Mouse (Mus musculus) Patski (cell line): ENCODE data around the gene Phtf2. TPM values are rescaled to one million over a fixed set of nuclear protein-coding genes. Genes with fewer than 3 reads are reported as not detected.

Experiments
- ATAC-seq: fragments of 100-300 bp; one replicate; pipeline ENCODE4 v1.8.0; 2021
- CTCF ChIA-PET: fragments of 350-600 bp; sonication (Branson Sonifier 250); formaldehyde crosslinking; loops from one replicate; lab custom pipeline; 2022; ENCODE audit warnings: inconsistent platforms; lab: Charles Lee
- POLR2A ChIA-PET: fragments of 350-600 bp; sonication (Branson Sonifier 250); formaldehyde crosslinking; loops from one replicate; lab custom pipeline; 2022; ENCODE audit warnings: antibody characterized with exemption, inconsistent platforms; lab: Charles Lee
- DNase-seq: peaks from one replicate; pipeline ENCODE4 v3.0.0-alpha.2; 2011; ENCODE audit warnings: low read depth, low spot score
- H3K27me3 ChIP-seq: fragments of 371-371 bp; one replicate; pipeline ENCODE4 v1.5.1; 2021
- CTCF ChIP-seq: fragments of 100-300 bp; IDR thresholded peaks from one replicate; pipeline ENCODE4 v1.5.1; 2021
- in situ Hi-C: fragments of 300-500 bp; cut with MboI; formaldehyde crosslinking; loops from 3 replicates; pipeline ENCODE4 v1.11.1; 2018; ENCODE audit warnings: low pct_unique_long_range_greater_than_20kb, mixed read lengths
- polyA plus RNA-seq: library from polyadenylated mRNA; unstranded; gene quantifications from one replicate; pipeline ENCODE4 v1.2.3, GENCODE M21; 2021

The Phtf2 gene
- 8.4 TPM for polyA plus RNA-seq

DNA sequence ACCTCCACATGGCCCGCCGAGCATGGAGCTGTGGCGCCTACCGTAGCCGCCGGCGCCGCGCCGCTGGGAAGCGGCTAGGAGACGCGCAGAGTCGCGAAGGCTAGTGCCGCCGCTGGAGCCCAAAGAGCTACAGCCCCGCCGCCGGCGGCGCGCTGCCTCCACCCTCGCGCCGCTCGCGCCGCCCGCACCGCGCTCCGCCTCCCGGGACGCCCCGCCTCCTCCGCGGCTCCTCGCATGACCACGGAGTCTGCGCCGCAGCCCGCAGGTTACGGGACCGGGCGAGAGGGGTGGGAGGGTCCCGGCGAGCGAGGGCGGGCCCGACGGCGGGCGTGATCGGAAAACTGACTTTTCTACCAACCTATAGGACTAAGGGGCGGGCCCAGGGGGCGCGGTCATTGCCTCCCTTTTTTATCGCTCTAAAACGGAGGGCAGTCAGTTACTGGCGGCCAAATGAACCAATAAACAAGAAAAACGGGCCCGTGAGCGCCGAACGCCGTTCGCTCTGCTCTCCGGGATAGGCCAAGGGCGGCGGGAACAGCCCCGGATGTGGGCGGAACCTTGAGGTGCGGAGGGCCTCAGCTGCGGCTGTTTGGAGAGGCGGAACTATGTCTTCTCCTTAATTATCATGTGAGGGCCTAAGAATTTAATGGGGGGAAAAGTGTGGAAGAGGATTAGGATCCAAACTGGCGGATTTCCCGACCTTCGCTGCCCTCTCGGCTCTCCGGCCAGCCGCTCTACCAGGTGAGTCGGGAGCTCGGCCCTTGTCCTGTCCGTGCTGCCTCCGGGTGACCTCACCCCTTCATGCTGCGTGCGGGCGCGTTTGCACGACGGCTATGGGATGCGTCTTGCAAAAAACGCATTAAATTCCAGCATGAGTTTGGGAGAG is at the start of gene Phtf2, which contains the start of gene Tmem60:
TSS of gene Phtf2 (minus strand) at position 210 of the 886 bp plus-strand sequence.
TSS of gene Tmem60 (plus strand) at position 277 of the 886 bp plus-strand sequence.
- DNase-seq: peak; percentile 91
- ATAC-seq: peak; percentile 94
- no peaks in the 10 kb centered on the region for H3K27me3 ChIP-seq
- TF ChIP-seq CTCF: no peak
- in situ Hi-C loops: loop anchor here (10.0 kb wide), 1 partner anchor 177 kb away; no protein-coding TSS in a partner anchor
- CTCF ChIA-PET: interaction anchor here (1.0 kb wide), 1 partner anchor 10 kb away, joined by 4 read pairs; no protein-coding TSS in a partner anchor
- POLR2A ChIA-PET: interaction anchor here (1.5 kb wide), 1 partner anchor 69 kb away, joined by 6 read pairs; no protein-coding TSS in a partner anchor

DNA sequence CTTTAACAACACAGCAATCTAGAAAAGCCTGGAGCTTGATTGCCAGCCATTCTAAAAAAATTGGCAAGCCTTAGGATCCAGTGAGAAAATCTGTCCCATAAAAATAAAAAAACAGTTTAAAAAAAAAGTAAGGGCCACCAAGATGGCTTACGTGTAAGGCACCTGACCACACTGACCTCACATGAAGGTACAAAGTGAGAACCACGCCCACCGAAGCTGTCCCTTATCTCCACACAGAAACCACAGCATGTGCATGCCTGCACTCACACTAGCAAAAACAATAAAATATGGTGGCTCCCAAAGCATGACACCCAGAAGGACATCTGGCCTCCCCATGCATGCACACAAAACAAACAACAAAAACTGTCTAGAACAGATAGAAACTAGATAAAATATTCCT is 49.4 kb upstream of the Phtf2 start:
- TF ChIP-seq CTCF: no peak
- in situ Hi-C loops: no loop called here
- no peak for ATAC-seq

DNA sequence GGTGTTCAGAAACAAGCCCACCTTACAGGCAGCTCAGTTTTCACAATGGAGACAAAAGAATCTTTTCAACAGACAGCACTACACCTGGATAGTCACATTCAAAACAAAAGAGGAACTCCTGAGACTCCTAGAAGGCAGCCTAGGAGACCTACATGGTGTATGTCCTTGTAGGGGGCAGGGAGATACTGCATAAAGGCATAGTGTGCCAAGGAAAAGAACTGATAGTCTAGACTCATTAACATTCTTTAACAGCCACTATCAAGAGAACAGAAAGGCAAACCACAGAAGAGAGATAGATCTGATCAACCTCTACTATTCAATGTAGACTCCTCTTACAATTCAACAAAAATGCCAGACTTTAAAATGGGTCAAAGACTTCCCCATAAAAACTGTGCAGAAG is 48.5 kb upstream of the Phtf2 start:
- H3K27me3 ChIP-seq: no peaks in the 10 kb centered on the region
- no peak for ATAC-seq
- in situ Hi-C loops: no loop called here
- TF ChIP-seq CTCF: no peak
- DNase-seq: no peak
- POLR2A ChIA-PET: interaction anchor here (1.6 kb wide), 1 partner anchor 20 kb away, joined by 3 read pairs; no protein-coding TSS in a partner anchor
- CTCF ChIA-PET: interaction anchor here (0.8 to 1.3 kb wide), 3 partner anchors 10 to 65 kb away, joined by 3 to 5 read pairs (median 4); no protein-coding TSS in a partner anchor

More for the DNA sequence above, 49.4 kb upstream of the Phtf2 start:
- ChIA-PET CTCF (interaction anchor here (0.8 to 1.3 kb wide), 3 partner anchors 9 to 64 kb away, joined by 3 to 5 read pairs (median 3); no protein-coding TSS in a partner anchor), POLR2A (interaction anchor here (1.6 kb wide), 1 partner anchor 19 kb away, joined by 3 read pairs; no protein-coding TSS in a partner anchor)
- no peaks in the 10 kb centered on the region for H3K27me3 ChIP-seq
- DNase-seq: no peak

DNA sequence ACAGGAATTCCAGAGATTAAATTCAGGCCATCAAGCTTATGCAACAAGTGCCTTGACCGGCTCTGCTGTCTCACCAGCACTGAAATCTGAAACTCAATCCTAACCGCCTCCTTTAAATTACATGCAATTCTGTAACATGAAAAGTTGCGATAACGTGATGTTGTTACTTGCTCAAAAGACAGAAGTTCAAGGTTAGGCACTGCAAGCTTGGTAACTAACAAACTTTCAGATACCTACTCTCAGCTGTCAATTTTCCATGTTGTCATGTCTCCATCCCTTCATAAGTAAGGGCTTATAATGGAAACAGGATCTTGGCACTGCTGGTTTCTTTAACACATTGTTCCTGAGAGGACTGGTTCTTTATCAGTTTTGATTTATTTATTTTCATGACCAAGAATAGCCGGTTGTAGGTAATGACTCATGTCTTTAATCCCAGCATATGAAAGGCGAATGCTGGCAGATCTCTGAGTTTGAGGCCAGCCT is 47.8 kb upstream of the Phtf2 start:
- H3K27me3 ChIP-seq: no peaks in the 10 kb centered on the region
- DNase-seq (no peak), ATAC-seq (no peak)
- in situ Hi-C loops: no loop called here
- ChIA-PET POLR2A (no interaction called here), CTCF (interaction anchor here (0.6 to 1.2 kb wide), 4 partner anchors 11 to 46 kb away, joined by 3 to 4 read pairs (median 3); no protein-coding TSS in a partner anchor)
- TF ChIP-seq CTCF: no peak

DNA sequence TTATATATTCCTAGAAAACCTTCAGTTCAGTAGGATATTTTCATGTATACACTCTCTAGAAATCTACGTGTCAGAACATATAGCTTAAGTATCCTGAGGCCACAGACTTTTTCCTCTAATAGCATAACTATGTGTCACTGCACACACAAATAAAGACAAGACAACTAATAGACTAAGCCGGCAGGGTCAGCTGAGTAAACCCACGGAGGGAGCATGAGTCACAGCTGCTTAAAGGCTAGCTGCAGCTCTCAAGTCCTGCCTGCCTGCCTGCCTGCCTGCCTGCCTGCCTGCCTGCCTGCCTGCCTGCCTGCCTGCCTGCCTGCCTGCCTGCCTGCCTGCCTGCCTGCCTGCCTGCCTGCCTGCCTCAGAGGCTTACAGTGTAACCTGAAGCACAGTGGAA is 43.5 kb upstream of the Phtf2 start:
- DNase-seq (peak; percentile 63), ATAC-seq (peak; percentile 100)
- ChIA-PET POLR2A (interaction anchor here (0.6 to 1.0 kb wide), 2 partner anchors 25 to 212 kb away, joined by 5 read pairs; no protein-coding TSS in a partner anchor), CTCF (interaction anchor here (0.7 to 1.4 kb wide), 4 partner anchors 12 to 43 kb away, joined by 3 to 4 read pairs (median 3); no protein-coding TSS in a partner anchor)
- in situ Hi-C loops: no loop called here
- no peaks in the 10 kb centered on the region for H3K27me3 ChIP-seq
- no peak for TF ChIP-seq CTCF

DNA sequence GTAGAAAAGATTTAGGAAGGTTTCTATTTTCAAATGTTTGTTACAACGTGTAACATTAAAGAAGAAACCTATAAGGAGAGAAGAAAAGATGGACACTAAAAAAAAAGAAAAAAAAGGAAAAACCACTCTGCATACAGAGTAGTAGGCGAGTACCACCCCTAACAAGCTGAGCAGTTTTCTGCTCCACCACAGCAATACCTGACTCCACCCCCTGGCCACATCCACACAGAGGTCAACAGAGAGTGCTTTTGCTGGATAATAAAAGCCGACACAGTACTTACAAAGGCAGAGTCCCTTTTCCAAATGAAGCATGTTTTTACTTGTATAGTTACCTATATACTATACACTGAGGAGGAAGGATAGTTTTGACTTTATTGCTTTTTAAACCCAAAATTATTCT is 42.7 kb upstream of the Phtf2 start:
- no peak for TF ChIP-seq CTCF
- no peaks in the 10 kb centered on the region for H3K27me3 ChIP-seq
- no peak for DNase-seq
- ChIA-PET CTCF (interaction anchor here (1.1 to 3.1 kb wide), 2 partner anchors 11 to 23 kb away, joined by 3 to 10 read pairs; no protein-coding TSS in a partner anchor), POLR2A (no interaction called here)
- in situ Hi-C loops: loop anchor here (25.0 kb wide), 1 partner anchor 488 kb away; the partner anchor contains the start of genes Ccdc146 and Fam185a
- no peak for ATAC-seq

DNA sequence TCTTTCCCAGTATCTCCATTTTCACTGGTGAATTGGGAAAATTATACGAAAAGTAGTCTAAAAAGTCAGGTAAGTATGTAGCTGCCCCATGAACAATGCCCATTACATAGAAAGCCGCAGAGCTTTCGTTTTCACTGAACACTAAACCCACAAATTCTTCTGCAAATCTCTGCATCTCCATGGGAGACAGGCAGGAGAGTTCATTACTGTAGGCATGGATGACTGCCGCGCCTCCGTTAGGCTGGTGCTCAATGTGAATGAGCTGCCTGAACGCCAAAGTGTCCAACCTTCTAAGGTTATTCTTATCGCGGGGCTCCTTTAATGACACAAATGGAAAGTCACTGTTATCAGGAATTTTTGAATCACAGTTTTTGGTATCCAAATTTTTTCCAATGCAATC is 37.6 kb upstream of the Phtf2 start:
- in situ Hi-C loops: loop anchor here (10.0 to 25.0 kb wide), 3 partner anchors 45 to 493 kb away; partner anchors contain the start of genes Ccdc146 and Fam185a
- H3K27me3 ChIP-seq: no peaks in the 10 kb centered on the region
- POLR2A ChIA-PET: interaction anchor here (1.0 kb wide), 1 partner anchor 20 kb away, joined by 3 read pairs; no protein-coding TSS in a partner anchor
- TF ChIP-seq CTCF: no peak
- CTCF ChIA-PET: interaction anchor here (0.9 to 1.0 kb wide), 2 partner anchors 16 to 49 kb away, joined by 3 to 4 read pairs; no protein-coding TSS in a partner anchor
- no peak for DNase-seq
- no peak for ATAC-seq

DNA sequence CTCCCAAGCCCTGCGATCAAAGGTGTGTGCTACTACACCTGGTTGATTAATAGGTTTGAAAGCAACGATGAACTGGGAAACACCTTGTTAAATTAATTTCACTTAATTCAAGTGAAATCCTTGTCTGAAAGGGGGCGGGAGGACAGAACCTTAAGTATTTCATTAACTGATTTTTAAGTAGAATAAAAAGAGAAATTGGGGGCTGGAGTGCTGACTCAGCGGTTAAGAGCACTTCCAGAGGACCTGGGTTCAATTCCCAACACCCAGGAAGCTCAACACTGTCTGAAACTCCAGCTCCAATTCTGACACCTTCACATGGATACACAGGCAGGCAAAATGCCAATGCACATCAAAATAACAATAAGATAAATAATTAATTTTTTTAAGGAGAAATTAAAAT is 37.0 kb upstream of the Phtf2 start:
- no peaks in the 10 kb centered on the region for H3K27me3 ChIP-seq
- TF ChIP-seq CTCF: no peak
- in situ Hi-C loops: loop anchor here (10.0 to 25.0 kb wide), 3 partner anchors 46 to 493 kb away; partner anchors contain the start of genes Ccdc146 and Fam185a
- ATAC-seq: no peak
- ChIA-PET POLR2A (interaction anchor here (1.0 kb wide), 1 partner anchor 21 kb away, joined by 3 read pairs; no protein-coding TSS in a partner anchor), CTCF (interaction anchor here (0.9 to 1.0 kb wide), 2 partner anchors 16 to 50 kb away, joined by 3 to 4 read pairs; no protein-coding TSS in a partner anchor)
- no peak for DNase-seq

DNA sequence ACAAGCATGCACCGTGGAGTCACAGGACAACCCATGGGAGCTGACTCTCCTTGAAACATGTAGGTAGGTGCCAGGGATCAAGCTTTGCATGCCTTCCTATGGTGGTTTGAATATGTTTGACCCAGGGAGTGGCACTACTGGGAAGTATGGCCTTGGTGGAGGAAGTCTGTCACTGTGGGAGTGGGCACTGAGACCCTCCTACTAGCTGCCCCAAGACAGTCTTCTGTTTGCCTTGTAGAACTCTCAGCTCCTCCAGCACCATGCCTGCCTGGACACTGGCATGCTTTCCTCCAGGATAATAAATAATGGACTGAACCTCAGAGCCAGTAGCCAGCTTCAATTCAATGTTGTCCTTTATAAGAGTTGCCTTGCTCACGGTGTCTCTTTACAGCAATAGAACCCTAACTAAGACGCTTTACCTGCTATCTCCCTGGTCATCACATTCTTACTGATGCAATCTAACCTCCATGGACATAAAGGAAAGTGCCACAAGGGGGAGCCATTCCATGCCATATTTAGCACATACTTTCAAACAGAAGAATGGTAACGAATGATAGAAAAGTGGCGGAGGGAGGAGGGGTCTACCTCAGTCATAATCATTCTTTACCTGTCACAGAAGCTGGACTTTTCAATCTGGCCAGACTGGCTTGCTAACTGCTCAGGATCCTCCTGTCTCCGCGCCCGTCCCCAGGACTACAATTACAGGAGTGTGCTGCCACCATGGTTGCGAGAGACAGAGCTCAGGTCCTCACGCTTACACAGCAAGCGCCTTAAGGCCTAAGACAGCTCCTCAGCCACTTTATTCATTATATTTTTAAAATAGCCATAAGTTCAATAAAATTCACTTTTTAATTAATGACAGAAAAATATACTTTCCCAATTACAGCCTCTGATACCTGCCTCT is 31.7 kb upstream of the Phtf2 start:
- CTCF ChIA-PET: interaction anchor here (0.6 to 4.0 kb wide), 17 partner anchors 9 to 96 kb away, joined by 3 to 35 read pairs (median 5); no protein-coding TSS in a partner anchor
- peak; percentile 30 for DNase-seq
- ATAC-seq: peak; percentile 62
- POLR2A ChIA-PET: interaction anchor here (1.5 kb wide), 1 partner anchor 38 kb away, joined by 6 read pairs; no protein-coding TSS in a partner anchor
- in situ Hi-C loops: loop anchor here (5.0 to 25.0 kb wide), 4 partner anchors 51 to 499 kb away; partner anchors contain the start of genes Ccdc146 and Fam185a
- no peaks in the 10 kb centered on the region for H3K27me3 ChIP-seq
- peak; percentile 82 for TF ChIP-seq CTCF
